Mouse (Mus musculus): ENCODE measurements at regions not wholly inside any gene's neighbourhood (a gene's known extent, or its start where the extent isn't known, plus 50 kb on each side); places are given as distances from the start of the nearest gene placed in this dataset.

GRCm38 (mm10) chr12:69101965-69102364 is 57.0 kb downstream of the Rps29 start:
- Histone ChIP-seq H3K27ac (no peak overlapping the region), H3K4me1 (no peaks in the 10 kb centered on the region), H3K4me2 (no peak overlapping the region), H3K36me3 (no peaks in the 10 kb centered on the region), H3K27me3 (replicated peaks) (no peaks in the 10 kb centered on the region), H3K9me3 (no peaks in the 10 kb centered on the region), H3K4me3 (replicated peaks) (no peak overlapping the region), H3K9ac (no peak overlapping the region)
- WGBS: 47% methylated on average over 3 of the region's 3 CpGs
- ATAC-seq (ENCODE audit: insufficient read depth, low FRiP score, low read depth): no peak

- Histone ChIP-seq H3K27ac (no peak overlapping the region), H3K9ac (no peak overlapping the region), H3K4me3 (replicated peaks) (no peak overlapping the region), H3K9me3 (no peaks in the 10 kb centered on the region), H3K4me2 (no peak overlapping the region), H3K4me1 (no peaks in the 10 kb centered on the region), H3K27me3 (replicated peaks) (no peaks in the 10 kb centered on the region), H3K36me3 (no peaks in the 10 kb centered on the region)
- WGBS: 80% methylated on average over 8 of the region's 8 CpGs
- ATAC-seq (ENCODE audit: insufficient read depth, low FRiP score, low read depth): 0 out of 2 replicates have a peak, but pooled peaks have one; percentile 31
Observed at GRCm38 (mm10) chr12:69094856-69095255, 64.1 kb downstream of the Rps29 start.

GRCm38 (mm10) chr12:69093073-69093797 is 65.8 kb downstream of the Rps29 start:
- Histone ChIP-seq H3K36me3 (no peaks in the 10 kb centered on the region), H3K9ac (no peak overlapping the region), H3K4me1 (no peaks in the 10 kb centered on the region), H3K4me2 (no peak overlapping the region), H3K27ac (no peak overlapping the region), H3K4me3 (replicated peaks) (no peak overlapping the region), H3K27me3 (replicated peaks) (no peaks in the 10 kb centered on the region), H3K9me3 (no peaks in the 10 kb centered on the region)
- WGBS: 56% methylated on average over 13 of the region's 13 CpGs
- no peak for ATAC-seq (ENCODE audit: insufficient read depth, low FRiP score, low read depth)

GRCm38 (mm10) chr12:69087928-69088609 is 70.9 kb downstream of the Rps29 start:
- no peak for ATAC-seq (ENCODE audit: insufficient read depth, low FRiP score, low read depth)
- Histone ChIP-seq H3K27ac (no peak overlapping the region), H3K27me3 (replicated peaks) (no peaks in the 10 kb centered on the region), H3K4me3 (replicated peaks) (no peak overlapping the region), H3K4me2 (no peak overlapping the region), H3K9me3 (no peaks in the 10 kb centered on the region), H3K36me3 (no peaks in the 10 kb centered on the region), H3K9ac (no peak overlapping the region), H3K4me1 (0 out of 2 replicates have a peak, but pooled peaks cover 3% of the 10 kb centered on the region)
- 68% methylated on average over 9 of the region's 9 CpGs for WGBS

GRCm38 (mm10) chr12:69085522-69086179 is 73.3 kb downstream of the Rps29 start:
- peak overlapping the region; percentile 33 for H3K4me2 ChIP-seq
- WGBS: 36% methylated on average over 19 of the region's 19 CpGs
- H3K27me3 ChIP-seq (replicated peaks): no peaks in the 10 kb centered on the region
- no peak overlapping the region for H3K4me3 ChIP-seq (replicated peaks)
- 0 out of 2 replicates have a peak, but pooled peaks cover 3% of the 10 kb centered on the region for H3K4me1 ChIP-seq
- no peak overlapping the region for H3K9ac ChIP-seq
- no peaks in the 10 kb centered on the region for H3K9me3 ChIP-seq
- no peak; the same call in 1 of the 2 replicates for ATAC-seq (ENCODE audit: insufficient read depth, low FRiP score, low read depth)
- H3K36me3 ChIP-seq: no peaks in the 10 kb centered on the region
- H3K27ac ChIP-seq: no peak overlapping the region

GRCm38 (mm10) chr12:69084656-69085055 is 74.3 kb downstream of the Rps29 start:
- no peak for ATAC-seq (ENCODE audit: insufficient read depth, low FRiP score, low read depth)
- 76% methylated on average over 5 of the region's 5 CpGs for WGBS
- 0 out of 2 replicates have a peak, but pooled peaks cover 3% of the 10 kb centered on the region for H3K4me1 ChIP-seq
- H3K9ac ChIP-seq: no peak overlapping the region
- H3K9me3 ChIP-seq: no peaks in the 10 kb centered on the region
- no peak overlapping the region for H3K27ac ChIP-seq
- no peak overlapping the region for H3K4me3 ChIP-seq (replicated peaks)
- no peak overlapping the region for H3K4me2 ChIP-seq
- H3K27me3 ChIP-seq (replicated peaks): no peaks in the 10 kb centered on the region
- no peaks in the 10 kb centered on the region for H3K36me3 ChIP-seq

GRCm38 (mm10) chr12:69082051-69082450 is 76.9 kb downstream of the Rps29 start:
- H3K9ac ChIP-seq: no peak overlapping the region
- no peaks in the 10 kb centered on the region for H3K9me3 ChIP-seq
- no peak overlapping the region for H3K4me2 ChIP-seq
- 0 out of 2 replicates have a peak, but pooled peaks cover 3% of the 10 kb centered on the region for H3K4me1 ChIP-seq
- no peak for ATAC-seq (ENCODE audit: insufficient read depth, low FRiP score, low read depth)
- H3K4me3 ChIP-seq (replicated peaks): no peak overlapping the region
- H3K36me3 ChIP-seq: no peaks in the 10 kb centered on the region
- no peak overlapping the region for H3K27ac ChIP-seq
- WGBS: 38% methylated on average over 6 of the region's 6 CpGs
- no peaks in the 10 kb centered on the region for H3K27me3 ChIP-seq (replicated peaks)

- H3K27me3 ChIP-seq (replicated peaks): no peaks in the 10 kb centered on the region
- H3K4me3 ChIP-seq (replicated peaks): no peak overlapping the region
- no peaks in the 10 kb centered on the region for H3K4me1 ChIP-seq
- H3K9ac ChIP-seq: no peak overlapping the region
- no peaks in the 10 kb centered on the region for H3K36me3 ChIP-seq
- no peak for ATAC-seq (ENCODE audit: insufficient read depth, low FRiP score, low read depth)
- no peaks in the 10 kb centered on the region for H3K9me3 ChIP-seq
- 50% methylated on average over 4 of the region's 4 CpGs for WGBS
- no peak overlapping the region for H3K4me2 ChIP-seq
- no peak overlapping the region for H3K27ac ChIP-seq
Observed at GRCm38 (mm10) chr12:69039553-69039952, 119.4 kb downstream of the Rps29 start.

GRCm38 (mm10) chr12:69023594-69023993 is 135.4 kb downstream of the Rps29 start:
- ATAC-seq (ENCODE audit: insufficient read depth, low FRiP score, low read depth): peak; percentile 47; the same call in 1 of the 2 replicates
- Histone ChIP-seq H3K36me3 (no peaks in the 10 kb centered on the region), H3K27ac (no peak overlapping the region), H3K4me1 (no peaks in the 10 kb centered on the region), H3K9me3 (no peaks in the 10 kb centered on the region), H3K4me2 (peak overlapping the region; percentile 46), H3K27me3 (replicated peaks) (no peaks in the 10 kb centered on the region), H3K4me3 (replicated peaks) (peak overlapping the region; percentile 12; the same call in 1 of the 2 replicates), H3K9ac (no peak overlapping the region)
- WGBS: 41% methylated on average over 17 of the region's 17 CpGs

- H3K4me1 ChIP-seq: no peaks in the 10 kb centered on the region
- H3K36me3 ChIP-seq: no peaks in the 10 kb centered on the region
- no peaks in the 10 kb centered on the region for H3K9me3 ChIP-seq
- no peak for ATAC-seq (ENCODE audit: insufficient read depth, low FRiP score, low read depth)
- WGBS: 89% methylated on average over 7 of the region's 7 CpGs
- H3K4me3 ChIP-seq (replicated peaks): no peak overlapping the region
- H3K9ac ChIP-seq: no peak overlapping the region
- no peaks in the 10 kb centered on the region for H3K27me3 ChIP-seq (replicated peaks)
- H3K4me2 ChIP-seq: no peak overlapping the region
- no peak overlapping the region for H3K27ac ChIP-seq
Observed at GRCm38 (mm10) chr12:69016705-69017306, 142.2 kb downstream of the Rps29 start.

GRCm38 (mm10) chr12:69005141-69005540 is 153.8 kb downstream of the Rps29 start:
- Histone ChIP-seq H3K9ac (no peak overlapping the region), H3K4me2 (no peak overlapping the region), H3K9me3 (no peaks in the 10 kb centered on the region), H3K4me1 (no peaks in the 10 kb centered on the region), H3K27ac (no peak overlapping the region), H3K4me3 (replicated peaks) (no peak overlapping the region), H3K36me3 (no peaks in the 10 kb centered on the region), H3K27me3 (replicated peaks) (no peaks in the 10 kb centered on the region)
- ATAC-seq (ENCODE audit: insufficient read depth, low FRiP score, low read depth): no peak

- WGBS: 72% methylated on average over 5 of the region's 5 CpGs
- no peak for ATAC-seq (ENCODE audit: insufficient read depth, low FRiP score, low read depth)
- no peak overlapping the region for H3K9ac ChIP-seq
Observed at GRCm38 (mm10) chr12:69002106-69002505, 156.9 kb downstream of the Rps29 start.

More at GRCm38 (mm10) chr12:69002106-69002505, 156.9 kb downstream of the Rps29 start:
- Histone ChIP-seq H3K36me3 (no peaks in the 10 kb centered on the region), H3K4me3 (replicated peaks) (no peak overlapping the region), H3K27ac (no peak overlapping the region), H3K9me3 (no peaks in the 10 kb centered on the region), H3K4me1 (no peaks in the 10 kb centered on the region), H3K4me2 (no peak overlapping the region), H3K27me3 (replicated peaks) (no peaks in the 10 kb centered on the region)
